Mouse (Mus musculus) ES-E14 (cell line): ENCODE measurements at regions not wholly inside any gene's neighbourhood (a gene's known extent, or its start where the extent isn't known, plus 50 kb on each side); places are given as distances from the start of the nearest gene placed in this dataset.

Experiments used
- HCFC1 ChIP-seq: IDR thresholded peaks from 2 replicates; pipeline ENCODE4 v1.6.1; 2012; ENCODE audit warnings: low read length, inconsistent platforms, borderline replicate concordance; ENCODE audit not compliant: insufficient read depth
- MAFK ChIP-seq: IDR thresholded peaks from 2 replicates; pipeline ENCODE4 v1.6.1; 2014; ENCODE audit warnings: mild to moderate bottlenecking, low read depth, low read length, inconsistent platforms; ENCODE audit not compliant: insufficient read depth
- ZC3H11A ChIP-seq: IDR thresholded peaks from 2 replicates; pipeline ENCODE4 v1.6.1; 2012; ENCODE audit warnings: low read depth, mild to moderate bottlenecking, inconsistent platforms, low read length, borderline replicate concordance

- no peak for TF ChIP-seq MAFK
- TF ChIP-seq HCFC1, result no peak
- TF ChIP-seq ZC3H11A, result no peak
Measured at GRCm38 (mm10) chr6:127828344-127828743, 59.0 kb upstream of the Tspan11 start.
